Mouse (Mus musculus): ENCODE data around the gene Snx15.

Snx15 gene

GRCm38 (mm10) chr19:6071261-6071660 is 56.8 kb downstream of the Snx15 start:
- no peak for DNase-seq (ENCODE audit: low spot score in 2 of 2)

DNA sequence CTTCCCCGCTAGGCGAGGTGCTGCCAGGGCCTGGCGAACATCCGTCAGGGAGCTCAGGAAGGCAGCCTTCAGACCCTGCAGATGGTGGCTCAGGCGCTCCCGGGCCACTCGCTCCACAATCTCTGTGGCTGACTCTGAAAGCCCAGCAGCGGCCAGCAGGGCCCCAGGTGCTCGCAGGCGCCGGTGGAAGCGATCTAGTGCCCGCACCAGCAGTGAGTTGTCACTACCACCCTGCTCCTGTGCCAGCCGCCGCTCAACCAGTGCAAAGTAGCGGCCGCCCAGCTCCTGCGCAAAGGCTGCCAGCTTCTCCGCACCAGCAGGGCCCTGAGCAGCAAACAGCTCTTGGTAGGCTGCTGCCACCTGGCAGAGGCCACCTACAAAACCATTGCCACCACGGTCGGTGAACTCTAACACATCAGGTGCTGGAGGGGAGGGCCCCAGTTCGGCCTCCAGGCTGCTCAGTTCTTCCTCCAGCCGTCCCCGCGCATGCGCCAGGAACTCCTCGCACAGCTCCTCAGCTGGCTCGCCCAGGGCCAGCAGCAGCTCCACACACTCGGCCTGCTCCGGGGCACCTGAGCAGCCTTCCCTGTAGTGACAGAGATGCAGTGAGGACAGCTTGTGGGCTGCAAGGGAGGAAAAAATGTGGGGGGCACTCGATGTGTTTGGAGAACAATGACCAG is 57.4 kb downstream of the Snx15 start:
- DNase-seq (ENCODE audit: low spot score in 2 of 2) = no peak

DNA sequence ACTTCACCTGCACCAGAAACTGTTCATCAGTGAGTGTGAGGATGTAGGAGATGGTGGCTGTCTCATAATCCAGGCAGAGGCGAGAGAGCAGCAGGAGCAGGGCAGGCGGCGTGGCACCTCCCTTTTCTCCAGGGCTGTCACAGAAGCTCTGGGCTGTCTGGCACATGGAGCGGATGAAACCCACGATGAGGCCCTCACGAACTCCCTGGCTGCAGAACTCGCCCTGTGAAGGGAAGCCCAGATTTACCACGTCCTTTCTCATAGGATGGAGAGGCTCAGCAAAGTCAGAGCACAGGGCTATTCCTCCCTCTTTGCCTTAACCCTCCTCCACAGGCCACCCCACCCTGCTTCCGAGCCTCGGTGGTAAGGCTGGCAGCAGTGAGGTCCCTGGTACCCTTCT is 58.3 kb downstream of the Snx15 start:
- DNase-seq (ENCODE audit: low spot score in 2 of 2) = no peak

All from frontal cortex, postnatal 25 days (tissue).